Mouse (Mus musculus) Muller cell, postnatal 12 days (primary cell): ENCODE results near the gene Thumpd1.
"Not testable (repeated sequence)": the region's sequence is repeated elsewhere in the genome, so short reads cannot be mapped to it uniquely, and the experiment has no call there.

Experiments
- DNase-seq: peaks from one replicate; pipeline ENCODE4 v3.0.0-alpha.2; 2015; ENCODE audit errors: inconsistent ontology term

Thumpd1 gene

DNA sequence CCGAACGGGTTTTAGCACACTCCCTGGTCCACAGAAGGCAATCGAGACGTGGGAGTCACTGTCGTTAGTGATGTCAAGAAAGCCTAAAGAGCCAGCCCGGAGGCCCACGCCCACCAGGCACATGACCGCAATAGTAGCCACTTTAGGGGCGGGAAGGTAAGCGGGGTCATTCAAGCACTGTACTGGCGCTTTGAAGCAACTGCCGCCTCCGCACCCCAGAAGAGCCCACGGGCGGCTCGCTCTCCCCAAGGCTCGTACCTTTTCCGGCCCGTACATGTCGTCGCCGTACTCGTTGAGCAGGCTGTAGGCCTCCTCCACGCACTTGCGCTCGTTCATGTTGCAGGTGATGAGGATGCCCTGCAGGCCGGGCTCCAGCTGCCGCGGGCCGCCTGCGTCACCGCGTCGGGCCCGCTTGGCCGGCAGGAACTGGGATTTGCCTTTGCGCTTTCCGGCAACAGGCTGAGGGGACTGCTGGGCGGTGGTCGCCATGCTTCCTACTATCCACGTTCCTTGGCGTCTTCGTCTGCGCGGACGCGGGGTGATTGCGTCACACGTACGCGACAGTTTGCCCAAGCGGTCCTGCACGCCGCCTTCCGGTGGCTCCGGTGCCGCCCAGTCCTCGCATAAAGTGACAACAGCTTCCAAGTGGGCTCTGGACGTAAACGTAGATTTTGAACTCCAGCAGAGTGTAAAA is at the start of gene Thumpd1:
TSS of gene Thumpd1 (minus strand) at position 546 of the 694 bp plus-strand sequence.
- DNase-seq: peak; percentile 89

- no peak for DNase-seq
Measured at GRCm38 (mm10) chr7:119769895-119770294, 49.3 kb upstream of the Thumpd1 start.

DNA sequence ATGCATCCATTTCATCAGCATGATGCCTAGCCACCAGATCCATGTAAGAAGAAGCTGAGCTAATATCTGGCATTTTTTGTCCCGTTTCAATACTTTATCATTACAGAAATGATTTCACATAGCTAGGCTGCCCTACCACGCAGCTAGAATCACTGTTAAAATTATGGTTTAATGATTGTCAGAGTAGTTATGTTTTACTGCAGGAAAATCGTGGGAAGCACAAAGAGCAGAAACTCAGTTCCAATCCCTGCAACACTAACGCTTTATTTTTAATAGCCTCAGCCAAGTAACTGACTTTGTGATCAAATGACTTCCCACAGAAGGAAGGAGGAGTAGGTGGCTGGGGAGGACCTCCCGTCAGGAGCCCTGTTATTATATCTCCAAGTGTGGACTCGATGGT is 46.4 kb upstream of the Thumpd1 start:
- no peak for DNase-seq

GRCm38 (mm10) chr7:119764377-119764776 is 43.8 kb upstream of the Thumpd1 start:
- DNase-seq: no peak

GRCm38 (mm10) chr7:119762166-119762697 is 41.6 kb upstream of the Thumpd1 start:
- DNase-seq: no peak

DNA sequence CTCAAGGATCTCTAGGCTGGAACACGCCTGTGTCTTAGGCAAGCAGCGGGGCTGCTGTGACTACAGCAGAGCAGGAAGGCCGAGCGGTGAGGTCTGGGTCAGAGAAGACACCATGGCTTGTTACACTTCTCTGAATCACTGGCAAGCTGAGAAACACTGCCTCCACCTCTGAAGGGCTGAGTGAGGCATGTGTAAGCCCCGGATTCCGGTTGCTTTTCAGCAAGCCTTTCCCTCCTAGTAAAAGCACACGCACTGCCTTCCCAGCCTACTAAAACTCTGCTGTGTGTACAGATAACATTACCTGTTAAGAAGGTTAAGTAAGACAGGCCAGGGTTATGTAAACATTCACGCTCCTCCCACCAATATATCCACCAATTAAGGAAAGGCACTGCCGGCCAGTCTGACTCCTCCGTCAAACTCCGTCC is 39.9 kb upstream of the Thumpd1 start, which contains the start of gene Acsm3:
TSS of gene Acsm3 (plus strand) at position 397 of the 425 bp plus-strand sequence.
- no peak for DNase-seq

- no peak for DNase-seq
Measured at GRCm38 (mm10) chr7:119753696-119754095, 33.1 kb upstream of the Thumpd1 start.

DNA sequence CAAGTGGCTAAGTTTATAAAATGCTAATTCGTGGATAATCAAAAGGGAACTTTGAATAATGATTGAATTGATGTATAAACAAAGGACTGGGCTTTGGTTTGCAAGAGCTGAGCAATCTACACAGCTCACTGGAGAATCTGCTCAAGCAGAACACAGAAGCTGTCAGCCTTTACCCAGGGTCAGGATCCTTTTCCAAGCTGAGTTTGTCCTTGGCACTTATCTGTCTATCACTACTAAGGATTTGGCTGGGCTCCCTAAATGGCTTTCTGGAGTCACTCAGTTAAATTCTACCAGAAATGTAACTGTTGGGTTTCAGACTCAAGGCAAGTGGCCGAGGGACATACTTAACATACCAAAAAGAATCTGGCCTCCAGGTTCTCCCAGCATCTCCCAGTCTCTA is 29.3 kb upstream of the Thumpd1 start:
- DNase-seq: peak; percentile 43

- DNase-seq: no peak
Measured at GRCm38 (mm10) chr7:119748761-119749160, 28.2 kb upstream of the Thumpd1 start.

GRCm38 (mm10) chr7:119745869-119746268 is 25.3 kb upstream of the Thumpd1 start:
- peak; percentile 19 for DNase-seq

- peak; percentile 17 for DNase-seq
Measured at GRCm38 (mm10) chr7:119744321-119744720, 23.7 kb upstream of the Thumpd1 start.

DNA sequence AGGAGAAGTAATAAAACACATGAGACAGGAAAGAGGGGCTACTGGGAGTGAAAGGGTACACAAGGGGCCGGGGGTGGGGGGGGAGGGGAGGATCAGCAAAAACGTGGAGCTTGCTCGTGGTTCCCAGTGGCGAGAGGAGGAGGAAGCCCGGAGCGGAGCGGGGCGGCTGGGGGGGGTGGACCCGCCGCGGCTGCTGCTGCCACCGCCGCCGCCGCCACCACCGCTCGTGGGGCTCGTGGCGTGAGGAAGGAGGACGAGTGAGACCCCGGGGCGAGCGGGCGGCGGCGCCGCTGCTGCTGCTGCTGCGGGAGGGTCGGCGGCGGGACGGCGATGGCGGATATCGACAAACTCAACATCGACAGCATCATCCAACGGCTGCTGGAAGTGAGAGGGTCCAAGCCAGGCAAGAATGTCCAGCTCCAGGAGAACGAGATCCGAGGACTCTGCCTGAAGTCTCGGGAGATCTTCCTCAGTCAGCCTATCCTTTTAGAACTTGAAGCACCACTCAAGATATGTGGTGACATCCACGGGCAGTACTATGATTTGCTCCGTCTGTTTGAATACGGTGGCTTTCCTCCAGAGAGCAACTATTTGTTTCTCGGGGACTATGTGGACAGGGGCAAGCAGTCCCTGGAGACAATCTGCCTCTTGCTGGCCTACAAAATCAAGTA is 19.3 kb upstream of the Thumpd1 start:
- not testable (repeated sequence) for DNase-seq

DNA sequence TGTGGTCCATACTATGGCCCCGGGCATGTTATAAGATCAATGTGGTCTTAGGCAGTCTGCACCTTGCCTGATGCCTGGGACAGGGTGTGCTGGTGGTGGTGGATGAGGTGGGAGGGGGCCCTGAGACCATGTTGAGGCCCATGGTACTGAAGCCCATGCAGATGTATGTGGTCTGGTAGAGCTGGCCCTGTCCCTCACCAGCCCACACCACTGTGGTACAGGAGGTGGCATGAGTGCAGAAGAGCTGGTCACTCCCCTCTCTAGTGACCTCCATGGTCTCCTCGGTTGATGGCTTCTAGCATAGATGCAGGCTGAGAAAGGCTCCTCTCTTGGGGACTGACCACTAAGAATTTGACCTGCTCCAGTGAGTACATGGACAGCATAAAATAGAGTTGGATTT is 18.3 kb upstream of the Thumpd1 start:
- DNase-seq: no peak

GRCm38 (mm10) chr7:119731262-119731661 is 10.7 kb upstream of the Thumpd1 start:
- not testable (repeated sequence) for DNase-seq

DNA sequence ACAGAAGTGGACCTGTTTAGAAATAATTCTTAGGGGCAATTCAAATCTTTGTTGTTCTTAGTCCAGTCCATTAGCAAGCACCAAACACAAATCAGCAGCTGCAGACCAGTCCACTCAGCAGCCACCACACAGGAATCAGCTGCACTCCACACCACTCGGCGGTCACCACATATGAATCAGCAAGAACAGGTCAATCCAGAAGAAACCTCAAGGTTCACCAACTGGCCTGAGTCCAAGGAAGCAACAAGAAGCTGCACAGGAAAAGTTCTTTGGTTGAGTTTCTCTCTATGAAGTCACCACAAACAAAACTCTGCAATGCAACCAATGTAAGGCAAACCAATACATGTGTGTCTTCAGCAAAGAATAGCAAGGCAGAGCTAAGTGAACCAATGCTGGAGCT is 7.0 kb upstream of the Thumpd1 start:
- no peak for DNase-seq

GRCm38 (mm10) chr7:119720947-119721310 is 331 bp upstream of the Thumpd1 start:
- no peak for DNase-seq

DNA sequence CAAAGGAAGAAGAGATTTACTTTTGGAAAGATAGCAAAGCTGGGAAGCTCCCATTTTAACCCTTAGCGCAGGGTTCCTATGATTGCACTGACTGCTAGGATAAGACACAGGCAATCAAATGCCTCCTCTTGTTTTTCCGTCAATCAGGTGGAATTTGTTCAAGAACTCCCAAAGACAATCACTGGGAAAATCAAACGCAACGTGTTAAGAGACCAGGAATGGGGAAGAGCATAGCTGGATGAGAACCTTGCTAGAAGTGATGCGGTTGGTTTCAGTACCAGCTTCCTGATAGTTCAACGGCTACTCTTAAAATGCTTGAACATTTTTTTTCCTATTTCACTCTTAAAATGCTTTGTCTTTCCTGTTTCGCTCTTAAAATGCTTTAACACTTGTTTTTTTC is 6.5 kb downstream of the Thumpd1 start:
- DNase-seq: no peak

GRCm38 (mm10) chr7:119694926-119695325 is 25.7 kb downstream of the Thumpd1 start:
- DNase-seq: no peak

GRCm38 (mm10) chr7:119692302-119692701 is 28.3 kb downstream of the Thumpd1 start:
- no peak for DNase-seq

GRCm38 (mm10) chr7:119689726-119690125 is 30.9 kb downstream of the Thumpd1 start, which contains the start of gene Acsm4:
TSS of gene Acsm4 (plus strand) at chr7:119690026.
- DNase-seq: no peak

DNA sequence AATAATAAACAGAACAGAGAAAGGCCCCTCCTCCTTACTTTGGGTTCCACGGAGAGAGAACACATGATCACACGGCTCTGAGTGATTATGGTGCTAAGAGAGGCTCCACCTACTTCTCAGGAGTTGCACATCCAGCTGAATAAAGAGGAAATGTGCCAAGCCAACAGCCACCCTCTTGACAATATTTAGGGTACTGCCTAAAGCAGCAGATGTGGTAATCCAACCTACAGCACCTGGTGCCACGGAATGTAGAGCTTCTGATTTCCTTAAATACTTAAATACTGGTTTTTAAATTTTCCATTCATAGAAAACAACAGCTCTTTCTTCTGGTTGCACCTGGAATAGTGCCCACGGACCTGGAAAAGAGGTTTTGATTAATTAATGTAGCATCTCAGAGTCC is 37.9 kb downstream of the Thumpd1 start:
- no peak for DNase-seq

GRCm38 (mm10) chr7:119680107-119680506 is 40.5 kb downstream of the Thumpd1 start:
- no peak for DNase-seq

GRCm38 (mm10) chr7:119673465-119673864 is 47.1 kb downstream of the Thumpd1 start:
- DNase-seq: peak; percentile 38
